Mouse (Mus musculus) cerebellum, adult 8-10 months (tissue): Measurements from ENCODE around the gene Ncbp3.
A peak's percentile ranks its signal among the peaks of the same experiment; 100 is the strongest.

Experiments
- DNase-seq: peaks from one replicate; pipeline ENCODE4 v3.0.0; 2022

Ncbp3 gene

GRCm38 (mm10) chr11:73031536-73031935 is 16.0 kb upstream of the Ncbp3 start:
- no peak for DNase-seq

- no peak for DNase-seq
Observed at GRCm38 (mm10) chr11:73036077-73036476, 11.5 kb upstream of the Ncbp3 start.

GRCm38 (mm10) chr11:73036889-73037288 is 10.7 kb upstream of the Ncbp3 start:
- DNase-seq: no peak

GRCm38 (mm10) chr11:73037691-73038090 is 9.9 kb upstream of the Ncbp3 start:
- no peak for DNase-seq

- DNase-seq: peak; percentile 55
Observed at GRCm38 (mm10) chr11:73039102-73039799, 8.3 kb upstream of the Ncbp3 start.

- DNase-seq: no peak
Observed at GRCm38 (mm10) chr11:73044229-73044755, 3.3 kb upstream of the Ncbp3 start.

GRCm38 (mm10) chr11:73044789-73045188 is 2.8 kb upstream of the Ncbp3 start:
- no peak for DNase-seq

- DNase-seq: no peak
Observed at GRCm38 (mm10) chr11:73048030-73048876, 670 bp downstream of the Ncbp3 start.

- peak; percentile 81 for DNase-seq
Observed at GRCm38 (mm10) chr11:73049335-73049734, 1.8 kb downstream of the Ncbp3 start.

- DNase-seq: no peak
Observed at GRCm38 (mm10) chr11:73052795-73053194, 5.2 kb downstream of the Ncbp3 start.

GRCm38 (mm10) chr11:73057701-73058100 is 10.1 kb downstream of the Ncbp3 start:
- no peak for DNase-seq

GRCm38 (mm10) chr11:73059630-73060029 is 12.0 kb downstream of the Ncbp3 start:
- DNase-seq: no peak

GRCm38 (mm10) chr11:73061413-73061812 is 13.8 kb downstream of the Ncbp3 start:
- no peak for DNase-seq

- DNase-seq: no peak
Observed at GRCm38 (mm10) chr11:73071839-73072238, 24.3 kb downstream of the Ncbp3 start.

GRCm38 (mm10) chr11:73076295-73076694 is 28.7 kb downstream of the Ncbp3 start:
- no peak for DNase-seq

- DNase-seq: no peak
Observed at GRCm38 (mm10) chr11:73076733-73077132, 29.1 kb downstream of the Ncbp3 start.

GRCm38 (mm10) chr11:73077211-73077720 is 29.7 kb downstream of the Ncbp3 start:
- DNase-seq: no peak

- no peak for DNase-seq
Observed at GRCm38 (mm10) chr11:73078615-73079014, 31.0 kb downstream of the Ncbp3 start.

- DNase-seq: no peak
Observed at GRCm38 (mm10) chr11:73080306-73080705, 32.7 kb downstream of the Ncbp3 start.

- DNase-seq: no peak
Observed at GRCm38 (mm10) chr11:73084303-73084702, 36.7 kb downstream of the Ncbp3 start.

- peak; percentile 18 for DNase-seq
Observed at GRCm38 (mm10) chr11:73084804-73085231, 37.2 kb downstream of the Ncbp3 start.

GRCm38 (mm10) chr11:73085391-73085790 is 37.8 kb downstream of the Ncbp3 start:
- no peak for DNase-seq

GRCm38 (mm10) chr11:73087700-73088480 is 40.3 kb downstream of the Ncbp3 start:
- no peak for DNase-seq
